Mouse (Mus musculus): ENCODE measurements around the gene Il1rapl1. TPM values are rescaled to one million over a fixed set of nuclear protein-coding genes. Genes with fewer than 3 reads are reported as not detected.

Gene Il1rapl1
- total RNA-seq (2021) = 10 to 100 TPM; 15.5 to 19.0 TPM
- long read RNA-seq, partial matches to known transcripts = 0 of 2 reads
- long read RNA-seq, other reads (novel, unspliced or antisense) = 2 of 2 reads

GRCm38 (mm10) chrX:88115609-88116073 is at the start of gene Il1rapl1:
Gene Il1rapl1, minus strand, starts transcription at chrX:88115645.
- DNase-seq (ENCODE audit: low spot score in 2 of 2) = peak; percentile 16 to 37

DNA sequence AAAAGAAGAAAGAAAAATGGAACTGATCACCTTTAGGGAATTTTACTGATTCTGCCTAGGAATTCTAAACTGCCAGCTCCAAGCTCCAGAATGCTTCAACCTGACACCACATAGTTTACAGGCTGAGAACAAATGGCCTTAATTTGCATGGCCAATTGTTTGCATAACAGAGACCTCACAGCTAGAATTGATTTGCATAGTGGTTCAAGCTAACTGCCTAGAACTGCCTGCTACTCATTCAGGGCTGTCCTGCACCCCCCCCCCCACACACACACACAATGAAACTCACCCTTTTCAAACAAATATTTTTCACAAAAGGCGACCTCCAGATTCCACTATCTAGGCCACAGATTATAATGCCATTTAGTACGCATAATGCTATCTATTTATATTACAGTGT is 42.6 kb upstream of the Il1rapl1 start:
- no peak for DNase-seq (ENCODE audit: low spot score in 2 of 2)

DNA sequence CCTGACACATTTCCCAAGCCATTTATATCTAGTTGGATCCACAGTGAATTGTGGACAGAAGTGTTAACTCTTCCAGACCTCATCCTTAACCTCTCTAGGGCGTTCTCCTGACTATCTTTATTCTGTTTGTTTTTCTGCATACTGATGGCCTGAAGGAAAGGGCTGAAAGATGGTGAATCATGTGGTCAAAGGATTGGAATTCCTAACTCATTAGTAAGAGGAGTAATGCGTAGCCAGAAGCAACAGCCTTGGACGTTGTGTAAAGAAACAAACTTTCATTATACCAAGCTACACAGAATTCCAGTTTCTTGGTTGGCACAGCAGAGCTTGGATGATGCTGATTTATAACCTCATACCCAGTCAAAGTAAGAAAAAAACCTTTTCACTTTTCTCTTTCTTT is 10.2 kb upstream of the Il1rapl1 start:
- DNase-seq (ENCODE audit: low spot score in 2 of 2) = no peak

DNA sequence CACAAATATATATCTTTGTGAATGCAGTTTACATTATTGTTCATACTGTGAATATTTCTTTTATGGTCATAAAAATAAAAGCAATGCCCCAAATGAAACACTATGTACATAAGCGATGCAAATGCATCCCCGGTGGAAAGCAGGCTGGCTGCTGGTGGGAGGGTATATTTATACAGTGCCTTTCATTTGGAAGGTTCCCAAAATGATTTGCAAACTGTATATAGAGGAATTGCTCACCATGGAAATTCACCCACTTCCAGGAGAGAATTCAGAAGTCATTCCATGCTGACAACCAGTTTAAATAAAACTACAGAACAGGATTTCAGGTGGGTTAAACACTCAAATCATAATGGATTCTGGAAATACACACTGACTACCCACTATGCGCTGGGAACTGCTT is 4.6 kb upstream of the Il1rapl1 start:
- no peak for DNase-seq (ENCODE audit: low spot score in 2 of 2)

DNA sequence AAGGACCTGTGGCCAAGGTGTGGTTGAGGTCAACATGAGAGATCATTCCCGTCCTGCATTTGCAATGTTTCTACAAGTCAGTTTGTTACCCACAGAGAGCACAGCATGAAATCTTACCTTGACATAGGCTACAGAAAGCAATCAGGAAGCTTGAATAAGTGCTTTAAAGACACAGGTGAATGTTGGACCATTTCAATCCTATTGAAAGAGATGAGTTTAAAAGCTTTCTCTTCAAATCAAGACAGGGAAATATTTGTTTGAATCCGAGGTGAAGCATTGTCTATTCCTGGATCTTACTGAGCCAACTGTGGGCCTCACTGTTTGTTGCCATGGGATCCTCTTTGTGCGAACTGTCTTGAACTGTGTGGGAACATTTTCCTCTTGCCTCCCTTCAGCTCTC is 2.4 kb upstream of the Il1rapl1 start:
- DNase-seq (ENCODE audit: low spot score in 2 of 2) = no peak

- DNase-seq (ENCODE audit: low spot score in 2 of 2) = no peak
These were observed 881 bp upstream of the Il1rapl1 start for GRCm38 (mm10) chrX:88116326-88116725.

DNA sequence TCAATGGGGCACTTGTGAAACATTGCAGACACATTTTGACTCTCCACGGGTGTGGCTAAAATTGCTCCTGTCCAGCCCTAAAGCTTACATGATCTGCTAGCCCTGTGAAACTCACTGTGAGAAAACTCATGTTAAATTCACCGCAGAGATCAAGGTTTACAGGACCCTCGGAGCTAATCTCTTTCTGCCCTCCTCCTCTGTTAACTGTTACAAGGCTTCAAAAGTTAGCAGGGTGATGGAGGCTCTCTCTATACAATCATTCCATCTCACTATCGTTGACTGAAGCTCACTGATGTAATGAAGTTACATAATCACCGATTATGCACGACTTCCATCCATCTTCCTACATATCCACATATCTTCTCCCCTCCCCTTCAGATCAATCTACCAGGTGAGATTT is 1.9 kb downstream of the Il1rapl1 start:
- no peak for DNase-seq (ENCODE audit: low spot score in 2 of 2)

- no peak for DNase-seq (ENCODE audit: low spot score in 2 of 2)
These were observed 3.2 kb downstream of the Il1rapl1 start for GRCm38 (mm10) chrX:88112254-88112653.

- no peak for DNase-seq (ENCODE audit: low spot score in 2 of 2)
These were observed 5.7 kb downstream of the Il1rapl1 start for GRCm38 (mm10) chrX:88109733-88110132.

DNA sequence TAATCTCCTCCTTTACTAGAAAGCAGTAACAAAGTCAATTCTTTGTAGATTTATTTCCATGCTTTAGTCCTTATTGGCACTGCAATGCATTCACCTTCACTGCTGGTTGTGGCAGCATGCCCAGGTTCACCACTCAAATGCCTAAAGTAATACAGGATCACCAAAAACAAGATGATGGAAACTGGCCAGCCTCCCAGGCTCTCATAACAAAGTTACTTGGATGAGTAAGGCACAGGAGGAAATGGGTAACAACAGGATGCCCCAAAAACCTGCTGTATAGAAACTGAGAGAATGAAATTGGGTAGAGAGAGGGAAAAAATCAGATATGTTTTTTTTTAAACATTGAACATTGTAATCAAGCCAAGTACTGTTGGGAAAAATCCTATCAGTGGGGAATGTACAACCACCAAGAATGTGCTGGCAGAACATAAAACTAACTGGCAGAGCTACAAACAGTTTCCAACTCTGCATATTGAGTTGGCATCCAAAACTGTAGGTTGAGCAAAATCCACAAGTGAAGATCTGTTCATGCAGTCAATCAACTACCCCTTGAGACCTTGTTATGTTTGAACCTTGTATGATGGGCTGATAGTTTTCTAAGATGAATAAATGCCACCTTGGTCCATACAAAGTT is 21.4 kb downstream of the Il1rapl1 start:
- DNase-seq (ENCODE audit: low spot score in 2 of 2) = no peak

GRCm38 (mm10) chrX:88089873-88090272 is 25.6 kb downstream of the Il1rapl1 start:
- no peak for DNase-seq (ENCODE audit: low spot score in 2 of 2)

DNA sequence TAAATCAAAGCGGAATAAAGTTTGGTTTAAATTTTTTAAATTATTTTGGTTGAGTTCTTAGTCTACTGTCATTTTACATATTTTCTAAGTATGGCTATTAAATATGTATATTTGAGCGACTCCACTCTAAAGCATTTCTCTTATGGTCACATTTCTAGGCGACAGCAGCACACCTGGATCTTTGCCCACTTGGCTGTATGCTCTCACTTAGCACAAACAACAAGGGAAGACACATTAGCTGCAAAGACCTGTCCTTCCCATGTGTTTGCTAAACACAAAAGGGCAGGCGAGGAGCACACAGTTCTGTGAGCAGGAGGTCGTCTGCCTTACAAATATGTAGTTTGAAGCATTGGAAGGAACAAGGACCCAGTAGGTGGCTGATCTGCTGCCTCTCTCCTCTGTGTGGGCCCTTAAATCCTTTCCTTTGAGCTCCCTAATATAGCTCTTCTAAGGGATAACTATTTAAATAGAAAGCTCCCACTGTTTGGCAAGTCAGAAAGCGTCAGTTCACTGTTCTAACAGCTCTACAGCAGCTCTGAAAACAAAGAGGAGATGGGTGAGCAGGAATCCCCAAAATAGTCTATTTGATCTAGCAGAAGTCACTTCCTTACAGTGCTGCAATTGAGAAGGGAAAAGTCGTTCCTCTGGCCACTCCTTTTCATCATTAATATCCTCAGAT is 42.6 kb downstream of the Il1rapl1 start:
- DNase-seq (ENCODE audit: low spot score in 2 of 2) = no peak

DNA sequence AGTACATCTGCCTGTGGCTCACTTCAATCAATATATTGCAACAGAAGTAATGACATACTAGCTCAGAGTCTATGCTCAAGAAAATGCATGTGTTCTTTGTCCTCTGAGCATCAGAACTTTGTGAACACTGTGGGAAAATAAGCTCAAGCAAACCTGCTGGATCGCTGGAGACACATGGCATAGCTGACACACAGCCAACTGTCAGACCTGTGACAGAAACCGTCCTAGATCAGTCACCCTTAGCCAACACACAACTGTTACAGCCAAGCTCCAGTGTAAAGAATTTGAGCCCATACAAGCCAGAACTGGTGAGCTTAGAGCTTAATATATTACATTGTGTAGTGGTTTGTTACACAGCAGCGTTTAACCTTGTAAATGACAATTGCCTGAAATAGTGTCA is 45.1 kb downstream of the Il1rapl1 start:
- no peak for DNase-seq (ENCODE audit: low spot score in 2 of 2)

GRCm38 (mm10) chrX:88043556-88043955 is 71.9 kb downstream of the Il1rapl1 start:
- no peak for DNase-seq (ENCODE audit: low spot score in 2 of 2)

DNA sequence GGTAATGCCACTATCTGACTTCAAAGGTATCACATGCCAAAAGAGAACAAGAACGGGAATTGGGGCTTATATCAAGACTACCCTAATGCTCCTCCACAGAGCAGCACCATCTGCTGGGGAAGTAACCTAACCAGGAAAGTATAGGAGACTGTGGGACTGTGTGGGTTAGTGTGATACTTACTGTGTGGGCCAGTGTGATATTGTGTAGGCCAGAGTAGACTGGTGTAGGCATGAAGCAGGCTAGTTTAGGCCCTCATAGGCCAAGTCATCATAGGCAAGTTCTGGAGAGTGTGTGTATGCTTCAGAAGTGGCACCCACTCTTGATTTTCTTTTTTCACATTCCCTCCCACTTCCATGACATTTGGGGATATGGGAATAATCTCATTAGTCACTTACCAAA is 76.5 kb downstream of the Il1rapl1 start:
- no peak for DNase-seq (ENCODE audit: low spot score in 2 of 2)

- DNase-seq (ENCODE audit: low spot score in 2 of 2) = no peak
These were observed 218.3 kb downstream of the Il1rapl1 start for GRCm38 (mm10) chrX:87897172-87897571.

- DNase-seq (ENCODE audit: low spot score in 2 of 2) = no peak
These were observed 223.5 kb downstream of the Il1rapl1 start for GRCm38 (mm10) chrX:87891916-87892315.

GRCm38 (mm10) chrX:87854107-87854506 is 261.3 kb downstream of the Il1rapl1 start:
- no peak for DNase-seq (ENCODE audit: low spot score in 2 of 2)

DNA sequence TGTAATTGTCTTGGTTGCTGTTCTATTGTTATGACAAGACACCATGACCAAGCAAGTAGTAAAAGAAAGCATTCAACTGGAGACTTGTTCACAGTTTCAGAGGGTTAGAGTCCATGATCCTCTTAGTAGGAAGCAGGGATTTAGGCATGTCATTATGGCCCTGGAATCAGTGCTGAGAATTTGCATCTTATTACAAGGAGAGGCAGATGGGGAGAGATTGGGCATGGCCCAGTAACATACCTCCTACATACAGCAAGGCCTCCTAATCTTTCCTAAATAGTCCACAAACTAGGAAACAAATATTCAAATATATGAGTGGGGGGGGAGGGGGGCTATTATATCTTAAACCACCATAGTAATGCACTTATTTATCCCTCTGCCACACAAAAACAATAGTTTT is 301.6 kb downstream of the Il1rapl1 start:
- DNase-seq (ENCODE audit: low spot score in 2 of 2) = no peak

DNA sequence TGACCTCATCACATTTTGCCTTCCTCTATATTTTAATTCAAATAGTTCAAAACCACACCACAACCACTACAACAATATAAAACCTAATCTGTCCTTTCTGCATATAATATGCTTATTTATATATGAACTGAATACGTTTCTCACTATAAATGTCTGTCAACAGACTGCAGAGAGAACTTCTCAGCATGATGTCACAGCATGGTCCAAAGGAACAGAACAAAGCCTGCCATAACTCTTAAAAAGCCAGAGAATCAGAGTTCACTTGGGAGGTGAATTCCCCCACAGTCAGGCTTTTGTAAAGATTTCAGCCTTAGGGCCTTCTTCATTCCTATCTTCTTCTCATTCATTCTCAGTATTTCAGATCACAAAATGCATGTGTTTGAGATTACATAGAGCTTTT is 307.7 kb downstream of the Il1rapl1 start:
- no peak for DNase-seq (ENCODE audit: low spot score in 2 of 2)

- no peak for DNase-seq (ENCODE audit: low spot score in 2 of 2)
These were observed 322.4 kb downstream of the Il1rapl1 start for GRCm38 (mm10) chrX:87793011-87793410.

DNA sequence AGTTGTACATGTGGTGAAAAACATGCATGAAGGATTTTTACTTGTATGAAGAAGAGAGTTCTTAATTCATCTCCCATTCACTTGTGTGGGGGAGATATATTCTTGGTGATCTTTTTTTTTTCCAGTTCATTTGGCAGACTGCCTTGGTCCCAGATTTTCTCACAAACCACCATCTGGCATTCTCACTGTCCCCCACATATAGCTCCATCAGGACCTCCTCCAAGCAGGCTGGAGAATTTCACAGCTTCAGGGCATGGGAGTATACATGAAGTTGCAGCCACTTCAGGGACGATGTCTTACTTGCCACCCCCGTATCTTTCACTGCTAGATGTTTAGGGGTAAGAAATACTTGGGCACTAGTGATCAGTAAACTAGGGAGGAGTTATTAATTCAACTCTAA is 404.9 kb downstream of the Il1rapl1 start:
- no peak for DNase-seq (ENCODE audit: low spot score in 2 of 2)

- no peak for DNase-seq (ENCODE audit: low spot score in 2 of 2)
These were observed 451.6 kb downstream of the Il1rapl1 start for GRCm38 (mm10) chrX:87663856-87664255.
